Mouse (Mus musculus): ENCODE measurements around the gene Col6a2. TPM values are rescaled to one million over a fixed set of nuclear protein-coding genes. Genes with fewer than 3 reads are reported as not detected.
A peak's percentile ranks its signal among the peaks of the same experiment; 100 is the strongest.

Col6a2 gene
- polyA plus RNA-seq, 1 experiment from 2014 or later: 11.6 TPM

GRCm38 (mm10) chr10:76653345-76654336, 30.2 kb upstream of the Col6a2 start:
- 77% methylated on average over 11 of the region's 11 CpGs for WGBS (ENCODE audit: insufficient replicate concordance)
- H3K27ac ChIP-seq (ENCODE audit: low read depth, low read length): no peak overlapping the region
- no peak overlapping the region for H3K9ac ChIP-seq (ENCODE audit: low read depth, low read length)
- H3K9me3 ChIP-seq (replicated peaks; ENCODE audit: control insufficient read depth, low read length): peaks cover 4% of the 10 kb centered on the region; the same call in 1 of the 2 replicates
- H3K36me3 ChIP-seq (ENCODE audit: control insufficient read depth, insufficient read depth, low read length): no peaks in the 10 kb centered on the region
- no peaks in the 10 kb centered on the region for H3K27me3 ChIP-seq (ENCODE audit: control insufficient read depth, insufficient read depth, low read length)
- H3K4me2 ChIP-seq: no peak overlapping the region
- no peaks in the 10 kb centered on the region for H3K4me1 ChIP-seq (ENCODE audit: control insufficient read depth, insufficient read depth, low read length)
- H3K4me3 ChIP-seq (ENCODE audit: low read depth, low read length): no peak overlapping the region
- no peak for ATAC-seq (replicated peaks; ENCODE audit: insufficient number of reproducible peaks, low FRiP score, low TSS enrichment)

- H3K4me2 ChIP-seq: no peak overlapping the region
- H3K9ac ChIP-seq (ENCODE audit: low read depth, low read length): no peak overlapping the region
- H3K27ac ChIP-seq (ENCODE audit: low read depth, low read length): no peak overlapping the region
- H3K4me1 ChIP-seq (ENCODE audit: control insufficient read depth, insufficient read depth, low read length): no peaks in the 10 kb centered on the region
- no peak overlapping the region for H3K4me3 ChIP-seq (ENCODE audit: low read depth, low read length)
- H3K9me3 ChIP-seq (replicated peaks; ENCODE audit: control insufficient read depth, low read length): no peaks in the 10 kb centered on the region
- ATAC-seq (replicated peaks; ENCODE audit: insufficient number of reproducible peaks, low FRiP score, low TSS enrichment): no peak
- no peaks in the 10 kb centered on the region for H3K27me3 ChIP-seq (ENCODE audit: control insufficient read depth, insufficient read depth, low read length)
- no peaks in the 10 kb centered on the region for H3K36me3 ChIP-seq (ENCODE audit: control insufficient read depth, insufficient read depth, low read length)
- WGBS (ENCODE audit: insufficient replicate concordance): 49% methylated on average over 12 of the region's 12 CpGs
These were observed 27.4 kb upstream of the Col6a2 start for GRCm38 (mm10) chr10:76650662-76651342.

GRCm38 (mm10) chr10:76648738-76649137, 25.3 kb upstream of the Col6a2 start:
- ATAC-seq (replicated peaks; ENCODE audit: insufficient number of reproducible peaks, low FRiP score, low TSS enrichment): no peak
- H3K27me3 ChIP-seq (ENCODE audit: control insufficient read depth, insufficient read depth, low read length): no peaks in the 10 kb centered on the region
- H3K4me1 ChIP-seq (ENCODE audit: control insufficient read depth, insufficient read depth, low read length): no peaks in the 10 kb centered on the region
- H3K27ac ChIP-seq (ENCODE audit: low read depth, low read length): no peak overlapping the region
- H3K36me3 ChIP-seq (ENCODE audit: control insufficient read depth, insufficient read depth, low read length): no peaks in the 10 kb centered on the region
- no peaks in the 10 kb centered on the region for H3K9me3 ChIP-seq (replicated peaks; ENCODE audit: control insufficient read depth, low read length)
- H3K9ac ChIP-seq (ENCODE audit: low read depth, low read length): no peak overlapping the region
- H3K4me2 ChIP-seq: no peak overlapping the region
- no peak overlapping the region for H3K4me3 ChIP-seq (ENCODE audit: low read depth, low read length)
- WGBS (ENCODE audit: insufficient replicate concordance): 86% methylated on average over 10 of the region's 10 CpGs

- no peaks in the 10 kb centered on the region for H3K27me3 ChIP-seq (ENCODE audit: control insufficient read depth, insufficient read depth, low read length)
- H3K4me2 ChIP-seq: no peak overlapping the region
- ATAC-seq (replicated peaks; ENCODE audit: insufficient number of reproducible peaks, low FRiP score, low TSS enrichment): no peak
- WGBS (ENCODE audit: insufficient replicate concordance): 66% methylated on average over 3 of the region's 3 CpGs
- H3K36me3 ChIP-seq (ENCODE audit: control insufficient read depth, insufficient read depth, low read length): no peaks in the 10 kb centered on the region
- no peak overlapping the region for H3K9ac ChIP-seq (ENCODE audit: low read depth, low read length)
- H3K4me1 ChIP-seq (ENCODE audit: control insufficient read depth, insufficient read depth, low read length): 0 out of 2 replicates have a peak, but pooled peaks cover 2% of the 10 kb centered on the region
- no peak overlapping the region for H3K27ac ChIP-seq (ENCODE audit: low read depth, low read length)
- H3K9me3 ChIP-seq (replicated peaks; ENCODE audit: control insufficient read depth, low read length): no peaks in the 10 kb centered on the region
- no peak overlapping the region for H3K4me3 ChIP-seq (ENCODE audit: low read depth, low read length)
These were observed 24.0 kb upstream of the Col6a2 start for GRCm38 (mm10) chr10:76647390-76647789.

GRCm38 (mm10) chr10:76645686-76646085, 22.3 kb upstream of the Col6a2 start:
- WGBS (ENCODE audit: insufficient replicate concordance): 83% methylated on average over 4 of the region's 4 CpGs
- no peaks in the 10 kb centered on the region for H3K36me3 ChIP-seq (ENCODE audit: control insufficient read depth, insufficient read depth, low read length)

GRCm38 (mm10) chr10:76645066-76645465, 21.6 kb upstream of the Col6a2 start:
- Histone ChIP-seq H3K27me3 (ENCODE audit: control insufficient read depth, insufficient read depth, low read length) (no peaks in the 10 kb centered on the region), H3K9ac (ENCODE audit: low read depth, low read length) (no peak overlapping the region), H3K4me2 (no peak overlapping the region), H3K27ac (ENCODE audit: low read depth, low read length) (no peak overlapping the region), H3K4me1 (ENCODE audit: control insufficient read depth, insufficient read depth, low read length) (0 out of 2 replicates have a peak, but pooled peaks cover 2% of the 10 kb centered on the region), H3K9me3 (replicated peaks; ENCODE audit: control insufficient read depth, low read length) (no peaks in the 10 kb centered on the region), H3K4me3 (ENCODE audit: low read depth, low read length) (no peak overlapping the region), H3K36me3 (ENCODE audit: control insufficient read depth, insufficient read depth, low read length) (no peaks in the 10 kb centered on the region)
- no peak for ATAC-seq (replicated peaks; ENCODE audit: insufficient number of reproducible peaks, low FRiP score, low TSS enrichment)

More at GRCm38 (mm10) chr10:76645686-76646085, 22.3 kb upstream of the Col6a2 start:
- no peak for ATAC-seq (replicated peaks; ENCODE audit: insufficient number of reproducible peaks, low FRiP score, low TSS enrichment)
- Histone ChIP-seq H3K27me3 (ENCODE audit: control insufficient read depth, insufficient read depth, low read length) (no peaks in the 10 kb centered on the region), H3K27ac (ENCODE audit: low read depth, low read length) (no peak overlapping the region), H3K9me3 (replicated peaks; ENCODE audit: control insufficient read depth, low read length) (no peaks in the 10 kb centered on the region), H3K4me2 (no peak overlapping the region), H3K9ac (ENCODE audit: low read depth, low read length) (no peak overlapping the region), H3K4me1 (ENCODE audit: control insufficient read depth, insufficient read depth, low read length) (0 out of 2 replicates have a peak, but pooled peaks cover 2% of the 10 kb centered on the region), H3K4me3 (ENCODE audit: low read depth, low read length) (no peak overlapping the region)

- no peak overlapping the region for H3K27ac ChIP-seq (ENCODE audit: low read depth, low read length)
- no peak for ATAC-seq (replicated peaks; ENCODE audit: insufficient number of reproducible peaks, low FRiP score, low TSS enrichment)
- 72% methylated on average over 4 of the region's 4 CpGs for WGBS (ENCODE audit: insufficient replicate concordance)
These were observed 20.6 kb upstream of the Col6a2 start for GRCm38 (mm10) chr10:76643999-76644398.

GRCm38 (mm10) chr10:76643446-76643845, 20.0 kb upstream of the Col6a2 start:
- peak overlapping the region; percentile 10; the same call in 1 of the 2 replicates for H3K9ac ChIP-seq (ENCODE audit: low read depth, low read length)
- no peak overlapping the region for H3K27ac ChIP-seq (ENCODE audit: low read depth, low read length)
- 0 out of 2 replicates have a peak, but pooled peaks cover 2% of the 10 kb centered on the region for H3K4me1 ChIP-seq (ENCODE audit: control insufficient read depth, insufficient read depth, low read length)
- H3K4me3 ChIP-seq (ENCODE audit: low read depth, low read length): no peak overlapping the region
- no peaks in the 10 kb centered on the region for H3K27me3 ChIP-seq (ENCODE audit: control insufficient read depth, insufficient read depth, low read length)
- no peaks in the 10 kb centered on the region for H3K9me3 ChIP-seq (replicated peaks; ENCODE audit: control insufficient read depth, low read length)
- no peak overlapping the region for H3K4me2 ChIP-seq
- H3K36me3 ChIP-seq (ENCODE audit: control insufficient read depth, insufficient read depth, low read length): no peaks in the 10 kb centered on the region
- 62% methylated on average over 9 of the region's 9 CpGs for WGBS (ENCODE audit: insufficient replicate concordance)
- ATAC-seq (replicated peaks; ENCODE audit: insufficient number of reproducible peaks, low FRiP score, low TSS enrichment): no peak

More at GRCm38 (mm10) chr10:76643999-76644398, 20.6 kb upstream of the Col6a2 start:
- Histone ChIP-seq H3K4me1 (ENCODE audit: control insufficient read depth, insufficient read depth, low read length) (0 out of 2 replicates have a peak, but pooled peaks cover 2% of the 10 kb centered on the region), H3K4me3 (ENCODE audit: low read depth, low read length) (no peak overlapping the region), H3K27me3 (ENCODE audit: control insufficient read depth, insufficient read depth, low read length) (no peaks in the 10 kb centered on the region), H3K9ac (ENCODE audit: low read depth, low read length) (no peak overlapping the region), H3K9me3 (replicated peaks; ENCODE audit: control insufficient read depth, low read length) (no peaks in the 10 kb centered on the region), H3K4me2 (no peak overlapping the region), H3K36me3 (ENCODE audit: control insufficient read depth, insufficient read depth, low read length) (no peaks in the 10 kb centered on the region)
